Mouse (Mus musculus) cerebellum, postnatal 25 days (tissue): ENCODE results near the gene Eid1.

Source experiments
- DNase-seq, 2 experiments: peaks; one replicate each; pipeline ENCODE4 v3.0.0; 2021; ENCODE audit warnings: mixed read lengths in 2 of 2

The Eid1 gene

DNA sequence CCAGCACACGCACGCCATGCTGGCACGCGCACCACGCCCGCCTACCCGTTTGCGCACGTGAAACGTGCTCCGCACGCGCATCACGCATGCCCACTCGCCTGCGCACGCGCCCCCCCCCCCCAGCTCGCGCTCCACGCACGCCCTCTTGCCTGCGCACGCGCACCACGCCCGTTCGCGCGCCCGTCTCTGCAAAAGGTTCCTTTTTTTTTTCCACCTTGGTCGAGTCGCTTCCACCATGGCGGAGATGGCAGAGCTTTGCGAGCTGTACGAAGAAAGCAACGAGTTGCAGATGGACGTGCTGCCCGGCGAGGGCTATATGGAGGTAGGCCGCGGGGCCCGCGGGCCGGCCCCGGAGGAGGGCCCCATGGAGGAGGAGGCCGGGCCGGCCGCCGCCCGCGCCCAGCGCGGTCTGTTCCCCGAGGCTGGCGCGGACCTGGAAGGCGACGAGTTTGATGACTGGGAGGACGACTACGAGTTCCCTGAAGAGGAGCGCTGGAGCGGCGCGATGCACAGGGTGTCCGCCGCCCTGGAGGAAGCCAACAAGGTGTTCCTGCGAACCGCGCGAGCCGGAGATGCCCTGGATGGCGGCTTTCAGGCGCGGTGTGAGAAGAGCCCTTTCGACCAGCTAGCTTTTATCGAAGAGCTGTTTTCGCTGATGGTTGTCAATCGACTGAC lies at the start of gene Eid1:
Gene Eid1 (plus strand): TSS at position 139 of the 675 bp plus-strand sequence.
- peak; percentile 90 to 97 for DNase-seq

- no peak for DNase-seq
Observed at GRCm38 (mm10) chr2:125623211-125623610, 49.7 kb upstream of the Eid1 start.

GRCm38 (mm10) chr2:125624127-125624685 lies 48.7 kb upstream of the Eid1 start:
- DNase-seq, result no peak

DNA sequence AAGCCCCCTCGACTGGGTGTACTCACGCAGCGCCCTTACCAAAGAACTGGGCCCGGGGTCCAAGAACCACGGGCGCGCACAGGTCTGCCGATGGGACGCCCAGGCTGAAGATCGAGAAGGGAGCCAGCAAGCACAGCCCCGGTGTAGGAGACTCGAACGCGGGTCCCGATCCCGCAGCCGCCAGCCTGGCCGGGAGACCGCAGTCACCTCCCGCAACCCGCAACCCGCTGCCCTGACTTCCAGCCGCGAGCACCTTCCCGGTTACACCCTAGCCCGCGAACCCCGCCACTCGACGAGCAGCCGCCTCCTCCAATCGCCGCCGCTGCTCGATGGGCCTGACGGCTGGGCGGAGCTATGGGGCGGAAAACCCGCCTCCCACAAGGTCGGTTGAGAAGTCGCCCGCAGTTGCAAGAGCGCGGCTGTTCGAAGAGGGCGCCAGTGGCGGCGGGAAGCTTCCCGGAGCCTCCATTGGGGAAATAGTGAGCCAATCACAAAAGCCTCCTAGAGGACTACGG lies 48.0 kb upstream of the Eid1 start, which contains the start of gene Cep152:
Gene Cep152 (minus strand): TSS at position 277 of the 515 bp plus-strand sequence.
- DNase-seq, result peak; percentile 97 to 98

GRCm38 (mm10) chr2:125626536-125626935 lies 46.4 kb upstream of the Eid1 start:
- peak in 1 of 2 experiments; percentile 13 for DNase-seq

DNA sequence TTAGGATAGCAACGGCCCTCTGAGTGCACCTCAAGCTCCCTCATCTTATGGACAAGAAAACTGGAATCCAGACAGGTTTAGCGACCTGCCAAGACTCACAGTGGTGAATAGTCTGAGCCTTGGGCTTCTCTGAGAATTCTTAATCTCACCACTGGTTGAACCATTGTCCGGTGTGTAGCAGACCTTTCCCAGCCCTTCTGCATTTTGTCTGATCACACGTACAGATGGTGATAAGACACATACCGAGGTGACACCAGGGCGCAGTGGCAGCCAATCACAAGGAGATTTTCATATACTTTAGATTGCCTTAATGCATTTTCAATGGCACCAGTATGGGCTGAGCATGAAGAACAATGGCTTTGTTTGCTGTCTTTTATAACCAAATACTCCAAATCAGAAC lies 44.4 kb upstream of the Eid1 start:
- DNase-seq, result no peak

GRCm38 (mm10) chr2:125630010-125630409 lies 42.9 kb upstream of the Eid1 start:
- no peak for DNase-seq

GRCm38 (mm10) chr2:125637331-125637730 lies 35.6 kb upstream of the Eid1 start:
- DNase-seq, result no peak

DNA sequence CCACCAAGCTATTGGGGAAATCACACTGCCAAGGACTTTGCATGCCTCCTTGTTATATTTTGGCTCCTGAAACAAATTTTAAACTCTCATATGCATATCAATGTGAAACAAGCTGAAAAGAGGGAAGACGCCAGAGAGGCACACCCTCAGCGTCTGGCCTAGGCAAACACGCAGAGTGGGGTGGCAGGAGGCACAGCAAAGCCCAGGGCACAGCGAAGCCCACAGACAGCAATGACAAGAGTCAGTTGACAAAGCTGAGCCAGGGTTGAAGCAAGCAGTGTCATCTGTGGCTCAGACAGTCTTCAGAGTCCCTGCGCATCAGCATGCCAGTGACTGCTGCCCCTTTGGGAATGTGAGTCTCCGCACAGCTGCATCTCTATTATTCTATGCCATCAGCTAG lies 28.0 kb upstream of the Eid1 start:
- no peak for DNase-seq

DNA sequence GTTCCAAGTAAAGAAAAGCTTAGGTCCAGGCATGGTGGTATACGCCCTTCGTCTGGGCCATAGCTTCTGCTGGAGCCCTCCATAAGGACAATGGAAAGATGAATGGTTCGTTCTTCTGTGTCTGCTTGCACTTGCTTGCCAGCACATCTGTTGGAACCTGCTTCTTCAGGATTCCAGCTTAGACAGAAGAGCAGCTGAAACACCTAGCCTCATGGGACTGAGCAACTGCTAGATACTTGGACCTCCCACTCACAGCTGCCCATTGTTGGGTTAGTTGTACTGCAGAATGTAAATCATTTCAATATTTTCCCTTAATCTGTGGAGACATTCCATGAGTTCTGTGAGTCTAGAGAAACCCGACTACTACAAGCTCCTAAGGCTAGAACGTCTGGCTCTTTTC lies 22.9 kb upstream of the Eid1 start:
- DNase-seq, result no peak

DNA sequence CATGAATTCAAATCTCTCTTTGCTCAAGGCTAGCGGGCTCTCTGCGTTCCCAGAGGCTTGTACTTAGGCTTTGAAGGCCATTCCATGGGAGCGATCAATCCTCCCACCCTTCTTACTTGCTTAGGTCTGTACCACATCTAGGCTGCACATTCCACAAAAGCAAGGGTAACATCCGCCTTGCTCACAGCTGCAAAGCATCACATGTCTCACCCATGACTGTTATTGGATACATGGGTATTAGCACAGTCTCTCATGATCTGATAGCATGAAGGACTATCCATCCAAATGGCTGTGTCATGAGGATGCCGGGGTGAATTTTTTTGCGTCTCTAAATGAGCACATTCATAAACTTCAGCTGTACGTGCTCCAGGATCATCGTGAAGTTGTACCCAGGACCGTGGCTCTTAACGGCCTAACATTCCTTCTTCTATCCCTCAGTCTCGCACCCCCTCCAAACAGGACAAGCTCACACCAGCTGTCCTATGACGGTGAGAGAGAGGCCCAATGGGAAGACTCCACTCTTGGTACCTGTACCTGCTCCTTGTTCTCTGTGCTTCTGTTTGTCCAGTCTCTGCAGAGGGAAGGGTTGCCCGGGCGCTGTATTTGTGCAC lies 22.0 kb upstream of the Eid1 start:
- no peak for DNase-seq

DNA sequence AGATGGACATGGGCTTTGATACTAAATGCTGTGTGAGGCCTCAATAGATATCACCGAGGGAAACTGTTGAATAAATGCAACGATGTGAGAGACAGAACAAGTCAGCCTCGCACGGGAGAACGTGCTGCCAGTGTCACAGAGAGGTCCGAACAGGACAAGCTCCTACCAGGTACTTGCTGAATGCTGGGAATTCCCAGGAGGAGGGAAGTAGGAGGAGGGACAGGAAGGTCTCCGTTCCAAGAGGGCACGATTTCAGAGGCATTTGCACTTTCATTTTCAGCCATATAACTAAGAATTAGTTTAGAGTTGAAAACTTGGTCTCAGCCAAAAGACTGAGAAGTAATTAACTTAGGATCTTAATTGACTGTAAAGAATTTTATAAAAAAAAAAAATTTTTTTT lies 21.3 kb upstream of the Eid1 start:
- no peak for DNase-seq

DNA sequence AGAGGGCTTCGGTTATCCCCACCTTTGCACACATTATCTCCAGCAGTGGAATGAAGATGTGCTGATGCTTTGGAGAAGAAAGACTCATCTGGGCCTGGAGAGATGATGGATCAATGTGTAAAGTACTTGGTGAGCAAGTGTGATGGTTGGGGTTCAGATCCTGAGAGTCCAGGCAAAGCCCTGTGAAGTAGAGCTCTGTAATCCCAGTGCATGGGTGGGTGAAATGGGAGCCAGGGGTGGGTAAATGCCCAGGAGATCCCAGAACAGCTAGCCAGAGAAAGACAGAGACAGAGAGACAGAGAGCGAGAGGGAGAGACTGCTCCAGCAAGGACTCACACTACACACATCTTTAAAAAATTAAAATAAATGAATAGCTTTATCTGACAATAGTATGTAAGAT lies 19.6 kb upstream of the Eid1 start:
- no peak for DNase-seq

- no peak for DNase-seq
Observed at GRCm38 (mm10) chr2:125655391-125655790, 17.5 kb upstream of the Eid1 start.

- DNase-seq, result peak; percentile 61 to 81
Observed at GRCm38 (mm10) chr2:125659823-125660536, 12.9 kb upstream of the Eid1 start.

DNA sequence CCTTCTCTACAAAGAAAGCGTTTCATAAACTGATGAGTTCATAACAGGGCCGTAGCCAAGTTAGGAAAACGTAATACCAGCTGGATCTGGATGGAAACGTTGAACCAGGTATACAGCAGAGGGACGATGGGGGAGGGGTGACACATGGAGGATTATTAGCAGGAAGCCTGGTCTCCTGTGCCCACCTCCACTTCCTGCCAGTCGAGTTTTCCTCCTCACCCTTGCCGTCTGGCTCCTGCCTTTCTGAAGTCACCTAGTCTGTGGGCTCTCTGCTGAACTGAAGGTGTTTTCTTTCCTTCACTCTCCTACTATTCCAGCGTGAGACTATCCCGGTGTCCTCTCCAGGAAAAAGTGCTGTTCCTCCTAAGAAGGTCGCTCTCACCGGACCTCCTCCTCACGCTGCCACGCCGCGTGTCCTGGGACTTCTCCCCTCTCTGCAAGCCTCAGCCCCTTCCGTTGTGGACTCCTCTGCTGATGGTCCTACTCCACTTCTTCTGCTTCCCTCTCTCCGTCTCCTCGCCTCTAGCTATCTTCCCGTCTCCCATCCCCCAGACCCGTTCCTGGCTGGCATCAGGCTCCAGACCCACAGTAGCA lies 12.3 kb upstream of the Eid1 start:
- DNase-seq, result peak; percentile 22 to 46

DNA sequence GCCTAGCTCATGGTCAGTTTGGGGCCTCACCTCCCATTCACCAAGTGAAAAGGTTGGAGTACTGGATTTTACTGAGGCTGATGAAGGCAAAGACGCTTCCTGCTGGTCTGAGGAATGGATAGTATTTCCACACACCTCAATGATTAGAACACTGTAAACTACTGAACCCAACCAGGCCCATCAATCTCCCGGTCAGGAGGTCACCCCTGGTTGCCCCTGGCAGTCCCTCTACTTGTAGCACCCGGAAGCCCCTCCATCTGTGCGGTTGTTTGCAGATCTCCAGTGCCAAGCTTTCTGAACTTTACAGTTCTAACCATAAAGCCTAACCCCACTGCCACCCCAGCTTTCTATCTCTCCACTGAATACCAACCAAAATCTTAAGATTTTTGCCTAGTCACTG lies 11.7 kb upstream of the Eid1 start:
- no peak for DNase-seq

DNA sequence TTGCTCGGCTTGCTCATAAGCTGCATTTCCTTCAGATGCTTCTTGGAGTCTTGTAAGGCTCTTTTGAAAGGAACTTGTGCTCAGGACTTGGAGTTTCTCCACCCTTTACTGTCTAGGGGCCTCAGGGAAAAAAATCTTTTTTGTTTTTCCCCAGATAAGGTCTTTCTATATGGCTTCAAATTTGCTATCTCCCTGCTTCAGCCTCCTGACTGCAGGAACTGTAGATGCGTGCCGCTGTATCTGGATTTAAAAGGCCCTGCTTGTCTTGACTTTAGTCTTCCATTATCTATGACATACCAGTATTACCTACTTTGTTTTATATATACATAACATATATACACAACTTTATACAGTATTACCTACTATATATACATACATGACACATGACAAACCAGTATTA lies 10.4 kb upstream of the Eid1 start:
- DNase-seq, result no peak

DNA sequence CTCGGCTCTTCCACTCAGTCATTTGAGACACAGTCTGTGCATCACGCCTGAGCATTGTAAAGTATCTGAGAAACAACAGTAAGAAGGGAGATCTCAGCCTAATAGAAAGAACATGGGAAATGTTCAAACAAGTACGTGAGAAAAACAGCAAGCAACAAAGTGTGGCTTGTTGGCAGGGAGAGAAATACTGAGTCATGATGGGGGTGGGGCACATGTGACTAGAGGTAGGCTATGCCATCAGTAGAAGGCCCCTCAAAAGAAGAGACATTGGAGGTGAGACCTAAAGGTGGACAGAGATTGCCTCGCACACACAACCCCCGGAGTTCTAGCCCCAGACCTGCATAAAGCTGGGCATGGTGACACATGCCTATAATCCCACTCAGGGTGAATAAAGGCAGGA lies 7.7 kb upstream of the Eid1 start:
- DNase-seq, result no peak

GRCm38 (mm10) chr2:125665909-125666308 lies 7.0 kb upstream of the Eid1 start:
- no peak for DNase-seq

DNA sequence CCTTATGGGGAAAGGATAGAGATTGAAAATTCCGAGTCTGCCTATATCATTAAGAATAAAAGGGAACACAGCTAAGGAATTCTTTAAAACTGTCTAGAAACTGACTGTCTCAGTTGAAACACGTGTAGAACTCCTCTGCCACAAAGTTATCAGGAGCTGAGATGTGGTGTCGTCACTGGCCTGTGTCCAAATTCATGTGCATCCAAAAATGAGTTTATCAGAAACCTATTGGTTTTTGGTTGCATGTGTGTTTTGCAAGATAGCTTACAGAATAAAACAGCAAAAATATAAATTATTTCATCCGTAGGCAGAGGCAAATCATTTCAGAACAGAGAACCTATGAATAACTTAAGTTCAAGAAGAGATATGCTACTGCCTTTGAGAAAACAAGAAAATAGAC lies 6.2 kb upstream of the Eid1 start:
- no peak for DNase-seq

DNA sequence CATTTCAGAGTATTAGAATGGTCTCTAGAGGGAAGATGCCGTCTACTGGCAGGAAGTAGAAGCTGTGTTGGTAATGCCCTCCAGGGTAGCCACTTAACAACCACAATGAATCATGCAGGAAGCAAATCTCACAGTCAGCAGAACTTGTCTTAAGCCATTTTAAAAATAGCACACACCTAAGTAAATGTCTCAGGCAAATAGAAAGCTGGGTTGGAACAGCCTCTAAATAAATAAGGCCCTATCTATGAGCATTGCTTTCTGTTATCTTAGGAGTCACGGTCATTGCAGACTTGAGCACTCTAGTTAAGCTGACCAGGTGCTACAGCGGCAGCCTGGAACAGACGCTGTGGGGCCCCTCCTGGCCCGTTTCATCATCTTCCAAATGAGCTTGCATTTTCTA lies 5.7 kb upstream of the Eid1 start:
- no peak for DNase-seq

DNA sequence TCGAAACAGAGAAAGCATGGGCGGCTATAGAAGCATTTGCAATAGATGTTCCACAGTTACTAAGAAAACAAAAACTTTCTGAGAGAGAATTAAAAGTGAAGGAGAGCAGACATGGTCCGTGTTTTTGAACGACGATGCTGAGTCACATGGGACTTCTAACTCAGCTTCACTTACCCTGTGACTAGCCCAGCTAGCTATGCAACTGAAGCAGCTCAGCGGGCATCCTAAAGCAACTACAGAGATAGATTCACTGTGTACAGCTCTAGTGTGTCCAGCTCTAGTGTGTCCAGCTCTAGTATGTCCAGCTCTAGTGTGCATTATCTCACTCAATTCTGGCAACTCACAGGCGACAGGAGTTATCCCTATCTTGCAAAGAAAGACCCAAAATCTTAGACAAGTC lies 5.2 kb upstream of the Eid1 start:
- DNase-seq, result no peak
